Mouse (Mus musculus): ENCODE data around the gene Tbx2. TPM values are rescaled to one million over a fixed set of nuclear protein-coding genes. Genes with fewer than 3 reads are reported as not detected.

Tbx2 gene
- total and polyA plus RNA-seq, 2 experiments from 2014 or later, result 0.70 to 7.9 TPM

GRCm38 (mm10) chr11:85823181-85823580, 9.2 kb upstream of the Tbx2 start:
- TF ChIP-seq CTCF (IDR thresholded peaks at IDR 0.05; ENCODE audit: low read depth), result peak; percentile 90
- Histone ChIP-seq H3K27me3 (ENCODE audit: insufficient read depth, low read length) (peaks cover 19% of the 10 kb centered on the region), H3K4me1 (ENCODE audit: insufficient read depth, low read length) (no peaks in the 10 kb centered on the region), H3K9me3 (ENCODE audit: low read length) (no peaks in the 10 kb centered on the region), H3K36me3 (ENCODE audit: insufficient read depth, low read length) (no peaks in the 10 kb centered on the region), H3K27ac (no peak overlapping the region), H3K4me3 (ENCODE audit: low read length) (no peak overlapping the region), H3K4me2 (ENCODE audit: low read depth, low read length) (no peak overlapping the region), H3K9ac (replicated peaks; ENCODE audit: low read length) (no peak overlapping the region)
- 17% methylated on average over 6 of the region's 6 CpGs for WGBS
- DNase-seq (ENCODE audit: low spot score) (peak; percentile 71), ATAC-seq (0 out of 2 replicates have a peak, but pooled peaks have one; percentile 40)

GRCm38 (mm10) chr11:85823794-85824193, 8.6 kb upstream of the Tbx2 start:
- H3K9me3 ChIP-seq (ENCODE audit: low read length), result no peaks in the 10 kb centered on the region
- no peak overlapping the region for H3K4me3 ChIP-seq (ENCODE audit: low read length)
- peaks cover 25% of the 10 kb centered on the region for H3K27me3 ChIP-seq (ENCODE audit: insufficient read depth, low read length)
- H3K4me2 ChIP-seq (ENCODE audit: low read depth, low read length), result no peak overlapping the region
- H3K36me3 ChIP-seq (ENCODE audit: insufficient read depth, low read length), result no peaks in the 10 kb centered on the region
- no peak overlapping the region for H3K9ac ChIP-seq (replicated peaks; ENCODE audit: low read length)
- no peak overlapping the region for H3K27ac ChIP-seq
- no peaks in the 10 kb centered on the region for H3K4me1 ChIP-seq (ENCODE audit: insufficient read depth, low read length)
- DNase-seq (ENCODE audit: low spot score) (no peak), ATAC-seq (no peak)
- TF ChIP-seq CTCF (IDR thresholded peaks at IDR 0.05; ENCODE audit: low read depth), result no peak
- 92% methylated on average over 4 of the region's 4 CpGs for WGBS

- Histone ChIP-seq H3K36me3 (ENCODE audit: insufficient read depth, low read length) (no peaks in the 10 kb centered on the region), H3K9ac (replicated peaks; ENCODE audit: low read length) (no peak overlapping the region), H3K4me3 (ENCODE audit: low read length) (no peak overlapping the region), H3K4me1 (ENCODE audit: insufficient read depth, low read length) (no peaks in the 10 kb centered on the region), H3K27me3 (ENCODE audit: insufficient read depth, low read length) (peaks cover 36% of the 10 kb centered on the region), H3K4me2 (ENCODE audit: low read depth, low read length) (no peak overlapping the region), H3K27ac (no peak overlapping the region), H3K9me3 (ENCODE audit: low read length) (no peaks in the 10 kb centered on the region)
- DNase-seq (ENCODE audit: low spot score), result no peak
- 71% methylated on average over 10 of the region's 10 CpGs for WGBS
- no peak for ATAC-seq
- TF ChIP-seq CTCF (IDR thresholded peaks at IDR 0.05; ENCODE audit: low read depth), result no peak
These were observed 7.3 kb upstream of the Tbx2 start for GRCm38 (mm10) chr11:85825031-85825430.

GRCm38 (mm10) chr11:85825823-85826222, 6.5 kb upstream of the Tbx2 start:
- no peak overlapping the region for H3K4me3 ChIP-seq (ENCODE audit: low read length)
- no peak for TF ChIP-seq CTCF (IDR thresholded peaks at IDR 0.05; ENCODE audit: low read depth)
- DNase-seq (ENCODE audit: low spot score) (no peak), ATAC-seq (no peak)
- no peaks in the 10 kb centered on the region for H3K36me3 ChIP-seq (ENCODE audit: insufficient read depth, low read length)
- H3K4me1 ChIP-seq (ENCODE audit: insufficient read depth, low read length), result no peaks in the 10 kb centered on the region
- H3K27ac ChIP-seq, result no peak overlapping the region
- no peaks in the 10 kb centered on the region for H3K9me3 ChIP-seq (ENCODE audit: low read length)
- no peak overlapping the region for H3K4me2 ChIP-seq (ENCODE audit: low read depth, low read length)
- 82% methylated on average over 7 of the region's 7 CpGs for WGBS
- H3K27me3 ChIP-seq (ENCODE audit: insufficient read depth, low read length), result peaks cover 43% of the 10 kb centered on the region
- no peak overlapping the region for H3K9ac ChIP-seq (replicated peaks; ENCODE audit: low read length)

- Histone ChIP-seq H3K4me3 (ENCODE audit: low read length) (no peak overlapping the region), H3K27ac (no peak overlapping the region), H3K4me2 (ENCODE audit: low read depth, low read length) (no peak overlapping the region), H3K27me3 (ENCODE audit: insufficient read depth, low read length) (peaks cover 56% of the 10 kb centered on the region), H3K4me1 (ENCODE audit: insufficient read depth, low read length) (no peaks in the 10 kb centered on the region), H3K9me3 (ENCODE audit: low read length) (no peaks in the 10 kb centered on the region), H3K36me3 (ENCODE audit: insufficient read depth, low read length) (no peaks in the 10 kb centered on the region), H3K9ac (replicated peaks; ENCODE audit: low read length) (no peak overlapping the region)
- DNase-seq (ENCODE audit: low spot score) (no peak), ATAC-seq (no peak)
- no peak for TF ChIP-seq CTCF (IDR thresholded peaks at IDR 0.05; ENCODE audit: low read depth)
- WGBS, result 35% methylated on average over 9 of the region's 9 CpGs
These were observed 5.0 kb upstream of the Tbx2 start for GRCm38 (mm10) chr11:85827342-85827741.

- ATAC-seq (no peak), DNase-seq (ENCODE audit: low spot score) (no peak)
- Histone ChIP-seq H3K4me2 (ENCODE audit: low read depth, low read length) (no peak overlapping the region), H3K4me1 (ENCODE audit: insufficient read depth, low read length) (no peaks in the 10 kb centered on the region), H3K27ac (no peak overlapping the region), H3K36me3 (ENCODE audit: insufficient read depth, low read length) (no peaks in the 10 kb centered on the region), H3K27me3 (ENCODE audit: insufficient read depth, low read length) (peaks cover 59% of the 10 kb centered on the region), H3K9ac (replicated peaks; ENCODE audit: low read length) (no peak overlapping the region), H3K9me3 (ENCODE audit: low read length) (no peaks in the 10 kb centered on the region), H3K4me3 (ENCODE audit: low read length) (0 out of 2 replicates have a peak overlapping the region, but pooled peaks have one; percentile 3)
- 9% methylated on average over 38 of the region's 38 CpGs for WGBS
- TF ChIP-seq CTCF (IDR thresholded peaks at IDR 0.05; ENCODE audit: low read depth), result no peak
These were observed 3.4 kb upstream of the Tbx2 start for GRCm38 (mm10) chr11:85828691-85829519.
